Comparison of ENCODE assay signal across 9 mouse cellular contexts in the genomic region with DNA sequence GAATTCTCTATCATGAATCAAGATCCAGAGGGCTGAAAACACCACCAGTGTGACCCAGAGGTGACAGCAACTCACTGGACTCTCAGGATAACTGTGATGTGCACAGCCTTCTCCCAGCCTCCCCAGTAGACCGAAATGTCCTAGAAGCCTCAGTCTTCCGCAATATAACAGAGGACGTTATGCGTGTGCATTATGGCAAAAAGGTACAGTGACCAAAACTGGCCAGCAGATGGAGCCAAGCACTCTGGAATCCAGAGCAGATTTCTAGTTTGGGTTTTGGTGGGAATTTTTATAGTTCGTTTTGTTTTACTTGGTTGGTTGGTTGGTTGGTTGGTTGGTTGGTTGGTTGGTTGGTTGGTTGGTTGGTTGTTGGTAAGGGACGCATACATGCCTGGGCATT. TPM values are rescaled to one million over a fixed set of nuclear protein-coding genes. Genes with fewer than 3 reads are reported as not detected.
A peak's percentile ranks its signal among the peaks of the same experiment; 100 is the strongest.
DNase-seq lines count a peak whose midpoint lies in the region; TF ChIP-seq lines count a peak whose summit lies in the region.
"Had no signal": no experiment of that assay in that cellular context is flagged by ENCODE, and none has a peak within 500 bp of the region (broad histone marks: within the 10 kb centered on the region; RNA-seq: fewer than 3 reads in every experiment).

No protein-coding gene starts in this region.

- H3K4me3 ChIP-seq in testis, adult 2 months (ENCODE audit: control insufficient read depth, low read depth, low read length): no peak overlapping the region
- H3K4me3 ChIP-seq: embryonic facial prominence, embryonic 13.5 days had no signal

- H3K27me3 ChIP-seq in testis, adult 2 months (ENCODE audit: control insufficient read depth, insufficient read depth, low read length): no peaks in the 10 kb centered on the region
- H3K27me3 ChIP-seq: embryonic facial prominence, embryonic 13.5 days had no signal

- peak; percentile 51 for DNase-seq in gastrocnemius, postnatal 10 days
- DNase-seq in gastrocnemius, postnatal 36 days: no peak
- DNase-seq in testis, postnatal 14 days (ENCODE audit: low spot score): no peak
- DNase-seq in c-Kit-positive CD71-positive TER-119-negative erythroid progenitor cells, embryonic 14.5 days (ENCODE audit: low read depth): peak; percentile 19
- peak; percentile 5 to 73 for DNase-seq in kidney, postnatal 36 days
- peak; percentile 24 for DNase-seq in lung, postnatal 25 days (ENCODE audit: low spot score)
- peak; percentile 17 to 38 for DNase-seq in thymus, postnatal 36 days

- no peaks in the 10 kb centered on the region for H3K4me1 ChIP-seq in testis, adult 2 months (ENCODE audit: control insufficient read depth, insufficient read depth, low read length)
- H3K4me1 ChIP-seq: embryonic facial prominence, embryonic 13.5 days had no signal

- intact Hi-C loops in gastrocnemius, postnatal 36 days (cut with DNase I): no loop called here

- TF ChIP-seq POLR2A in testis, adult 2 months (IDR thresholded peaks at IDR 0.05; ENCODE audit: control insufficient read depth, low read depth, low read length): no peak

- no peak overlapping the region for H3K27ac ChIP-seq in testis, adult 2 months (ENCODE audit: control insufficient read depth, insufficient read depth, low read depth, low read length)
- H3K27ac ChIP-seq: embryonic facial prominence, embryonic 13.5 days had no signal

- TF ChIP-seq CTCF in testis, adult 2 months (IDR thresholded peaks at IDR 0.05; ENCODE audit: control insufficient read depth, insufficient read depth, insufficient replicate concordance, low read depth, low read length): 0 out of 2 replicates have a peak, but pooled peaks have one; percentile 2

- H3K36me3 ChIP-seq in testis, adult 2 months (ENCODE audit: control insufficient read depth, insufficient read depth, low read length): no peaks in the 10 kb centered on the region

RNA-seq across cellular contexts. Expression of a gene that starts 43.3 kb away (rescaled TPM):
- 10 to 100 TPM; 38.3 to 45.4 TPM for total RNA-seq in gastrocnemius, postnatal 10 days (2021)
- 10 to 100 TPM; 45.6 to 48.0 TPM for total RNA-seq in gastrocnemius, postnatal 36 days (2021)
- 11.0 and 12.7 TPM in 2 replicates for polyA plus RNA-seq in testis, adult 2 months (2012; rRNA removed)

RNA-seq across cellular contexts. Expression of a gene that starts 43.3 kb away (rescaled TPM):
- 10 to 100 TPM; 16.1 to 18.4 TPM for total RNA-seq in gastrocnemius, postnatal 10 days (2021)
- 1 to 10 TPM; 6.0 to 7.3 TPM for total RNA-seq in gastrocnemius, postnatal 36 days (2021)
- 7.4 and 10.7 TPM in 2 replicates for polyA plus RNA-seq in testis, adult 2 months (2012; rRNA removed)

Comparison
In these comparisons a context has a peak if more than half of its experiments do, and no peak if none do; other contexts are left out.
1. DNase-seq: peak in gastrocnemius, postnatal 10 days (single experiment), c-Kit-positive CD71-positive TER-119-negative erythroid progenitor cells, embryonic 14.5 days (single experiment), kidney, postnatal 36 days (2 of 2), lung, postnatal 25 days (single experiment) and thymus, postnatal 36 days (2 of 2); none in gastrocnemius, postnatal 36 days (0 of 2) and testis, postnatal 14 days (single experiment).